Mouse (Mus musculus) forebrain, embryonic 11.5 days (tissue): ENCODE results near the gene Mst1r. TPM values are rescaled to one million over a fixed set of nuclear protein-coding genes. Genes with fewer than 3 reads are reported as not detected.
A peak's percentile ranks its signal among the peaks of the same experiment; 100 is the strongest.

Experiments
- ATAC-seq: fragments of 200-750 bp; cut with Nextera tagmentation; replicated peaks from 2 replicates; pipeline ENCODE4 v1.8.0; 2017; ENCODE audit warnings: moderate TSS enrichment; ENCODE audit not compliant: low FRiP score
- DNase-seq: peaks from one replicate; pipeline ENCODE4 v3.0.0-alpha.2; 2017; ENCODE audit warnings: low spot score
- H3K27ac ChIP-seq: fragments of 300-500 bp; sonication (generic); 2 replicates; pipeline ENCODE4 v1.5.1; 2014; ENCODE audit warnings: low read depth, low read length
- H3K27me3 ChIP-seq: fragments of 300-500 bp; sonication (generic); 2 replicates; pipeline ENCODE4 v1.6.1; 2014; ENCODE audit warnings: mild to moderate bottlenecking, low read length, mixed read lengths; ENCODE audit not compliant: control insufficient read depth, insufficient read depth
- H3K36me3 ChIP-seq: fragments of 300-500 bp; sonication (generic); 2 replicates; pipeline ENCODE4 v1.6.1; 2014; ENCODE audit warnings: mild to moderate bottlenecking, low read length, moderate library complexity, mixed read lengths; ENCODE audit not compliant: control insufficient read depth, insufficient read depth
- H3K4me1 ChIP-seq: fragments of 300-500 bp; sonication (generic); replicated peaks from 2 replicates; pipeline ENCODE4 v1.6.1; 2014; ENCODE audit warnings: low read length, mixed read lengths; ENCODE audit not compliant: control insufficient read depth, insufficient read depth
- H3K4me2 ChIP-seq: fragments of 300-500 bp; sonication (generic); 2 replicates; pipeline ENCODE4 v1.6.1; 2014; ENCODE audit warnings: low read depth, mild to moderate bottlenecking, low read length, moderate library complexity, mixed read lengths; ENCODE audit not compliant: severe bottlenecking
- H3K4me3 ChIP-seq: fragments of 300-500 bp; sonication (generic); 2 replicates; pipeline ENCODE4 v1.5.1; 2014; ENCODE audit warnings: low read depth, low read length
- H3K9ac ChIP-seq: fragments of 300-500 bp; sonication (generic); 2 replicates; pipeline ENCODE4 v1.6.1; 2014; ENCODE audit warnings: low read length
- H3K9me3 ChIP-seq: fragments of 300-500 bp; sonication (generic); 2 replicates; pipeline ENCODE4 v1.6.1; 2016; ENCODE audit warnings: low read length, mixed read lengths; ENCODE audit not compliant: control insufficient read depth
- WGBS: fragments of 180-500 bp; shearing (Covaris S2); extraction: QIAGEN DNeasy Blood & Tissue Kit; methylation state at CpG from one replicate; pipeline ENCODE4 v1.1.7; 2014; 5-methylcytosine and 5-hydroxymethylcytosine counted together
- polyA plus RNA-seq: library from polyadenylated mRNA; unstranded; fragments of >200 nt; fragmentation: Nextera tagmentation; extraction: Ambion mirVana; gene quantifications from 2 replicates; pipeline ENCODE4 v1.2.1, GENCODE M21; 2014

The Mst1r gene
- polyA plus RNA-seq, 1 experiment from 2014 or later: 0.43 TPM

GRCm38 (mm10) chr9:107950460-107951355 lies 44.0 kb downstream of the Mst1r start:
- no peaks in the 10 kb centered on the region for H3K27me3 ChIP-seq
- no peaks in the 10 kb centered on the region for H3K9me3 ChIP-seq
- H3K4me1 ChIP-seq: peaks cover 2% of the 10 kb centered on the region; the same call in 1 of the 2 replicates
- H3K27ac ChIP-seq: peak overlapping the region; percentile 75
- DNase-seq: peak; percentile 94
- 15% methylated on average over 45 of the region's 45 CpGs for WGBS
- peak overlapping the region; percentile 66 for H3K4me3 ChIP-seq
- H3K9ac ChIP-seq: peak overlapping the region; percentile 69
- peak; percentile 94 for ATAC-seq
- H3K4me2 ChIP-seq: peak overlapping the region; percentile 58
- H3K36me3 ChIP-seq: no peaks in the 10 kb centered on the region

GRCm38 (mm10) chr9:107955613-107956289 lies 49.1 kb downstream of the Mst1r start:
- Histone ChIP-seq H3K9ac (no peak overlapping the region), H3K36me3 (no peaks in the 10 kb centered on the region; the same call in 1 of the 2 replicates), H3K4me3 (no peak overlapping the region), H3K9me3 (no peaks in the 10 kb centered on the region), H3K27ac (no peak overlapping the region), H3K4me2 (no peak overlapping the region), H3K27me3 (no peaks in the 10 kb centered on the region), H3K4me1 (no peaks in the 10 kb centered on the region; the same call in 1 of the 2 replicates)
- ATAC-seq (no peak), DNase-seq (no peak)
- WGBS: 89% methylated on average over 6 of the region's 6 CpGs

GRCm38 (mm10) chr9:107957141-107957540 lies 50.5 kb downstream of the Mst1r start:
- Histone ChIP-seq H3K4me1 (0 out of 2 replicates have a peak, but pooled peaks cover 2% of the 10 kb centered on the region), H3K9me3 (no peaks in the 10 kb centered on the region), H3K4me2 (no peak overlapping the region), H3K27ac (no peak overlapping the region), H3K36me3 (no peaks in the 10 kb centered on the region; the same call in 1 of the 2 replicates), H3K4me3 (no peak overlapping the region), H3K9ac (no peak overlapping the region), H3K27me3 (no peaks in the 10 kb centered on the region)
- DNase-seq (no peak), ATAC-seq (no peak)
- WGBS: 46% methylated on average over 6 of the region's 6 CpGs

- H3K4me2 ChIP-seq: no peak overlapping the region
- no peak for ATAC-seq
- H3K9ac ChIP-seq: no peak overlapping the region
- no peaks in the 10 kb centered on the region for H3K27me3 ChIP-seq
- no peak overlapping the region for H3K4me3 ChIP-seq
- no peaks in the 10 kb centered on the region for H3K9me3 ChIP-seq
- 0 out of 2 replicates have a peak, but pooled peaks cover 2% of the 10 kb centered on the region for H3K4me1 ChIP-seq
- WGBS: 78% methylated on average over 6 of the region's 6 CpGs
- H3K36me3 ChIP-seq: no peaks in the 10 kb centered on the region; the same call in 1 of the 2 replicates
- DNase-seq: no peak
- no peak overlapping the region for H3K27ac ChIP-seq
Measured at GRCm38 (mm10) chr9:107959896-107960295, 53.2 kb downstream of the Mst1r start.

- no peak for ATAC-seq
- H3K4me3 ChIP-seq: no peak overlapping the region
- H3K4me1 ChIP-seq: 0 out of 2 replicates have a peak, but pooled peaks cover 2% of the 10 kb centered on the region
- no peak overlapping the region for H3K9ac ChIP-seq
- no peak overlapping the region for H3K27ac ChIP-seq
- 84% methylated on average over 4 of the region's 4 CpGs for WGBS
- H3K36me3 ChIP-seq: no peaks in the 10 kb centered on the region; the same call in 1 of the 2 replicates
- no peaks in the 10 kb centered on the region for H3K27me3 ChIP-seq
- no peak for DNase-seq
- no peak overlapping the region for H3K4me2 ChIP-seq
- no peaks in the 10 kb centered on the region for H3K9me3 ChIP-seq
Measured at GRCm38 (mm10) chr9:107960928-107961327, 54.3 kb downstream of the Mst1r start.

- Histone ChIP-seq H3K36me3 (no peaks in the 10 kb centered on the region; the same call in 1 of the 2 replicates), H3K4me3 (no peak overlapping the region), H3K9ac (no peak overlapping the region), H3K27ac (no peak overlapping the region), H3K27me3 (no peaks in the 10 kb centered on the region), H3K9me3 (no peaks in the 10 kb centered on the region), H3K4me1 (0 out of 2 replicates have a peak, but pooled peaks cover 2% of the 10 kb centered on the region), H3K4me2 (no peak overlapping the region)
- ATAC-seq: no peak
- DNase-seq: no peak
- WGBS: 86% methylated on average over 10 of the region's 10 CpGs
Measured at GRCm38 (mm10) chr9:107961351-107961762, 54.7 kb downstream of the Mst1r start.

GRCm38 (mm10) chr9:107961881-107962280 lies 55.2 kb downstream of the Mst1r start:
- Histone ChIP-seq H3K4me3 (no peak overlapping the region), H3K9ac (no peak overlapping the region), H3K9me3 (no peaks in the 10 kb centered on the region), H3K27ac (no peak overlapping the region), H3K4me1 (0 out of 2 replicates have a peak, but pooled peaks cover 2% of the 10 kb centered on the region), H3K4me2 (no peak overlapping the region), H3K27me3 (no peaks in the 10 kb centered on the region), H3K36me3 (no peaks in the 10 kb centered on the region; the same call in 1 of the 2 replicates)
- DNase-seq: no peak
- WGBS: 51% methylated on average over 5 of the region's 5 CpGs
- ATAC-seq: 0 out of 2 replicates have a peak, but pooled peaks have one; percentile 44

GRCm38 (mm10) chr9:107962916-107963315 lies 56.2 kb downstream of the Mst1r start:
- 93% methylated on average over 9 of the region's 9 CpGs for WGBS

More at GRCm38 (mm10) chr9:107962916-107963315, 56.2 kb downstream of the Mst1r start:
- H3K36me3 ChIP-seq: no peaks in the 10 kb centered on the region; the same call in 1 of the 2 replicates
- H3K4me3 ChIP-seq: no peak overlapping the region
- H3K9ac ChIP-seq: no peak overlapping the region
- no peaks in the 10 kb centered on the region for H3K27me3 ChIP-seq
- no peak overlapping the region for H3K27ac ChIP-seq
- no peaks in the 10 kb centered on the region for H3K9me3 ChIP-seq
- no peak overlapping the region for H3K4me2 ChIP-seq
- ATAC-seq: no peak
- H3K4me1 ChIP-seq: 0 out of 2 replicates have a peak, but pooled peaks cover 2% of the 10 kb centered on the region
- DNase-seq: no peak
